Mouse (Mus musculus): ENCODE data around the gene Hist1h3d. TPM values are rescaled to one million over a fixed set of nuclear protein-coding genes. Genes with fewer than 3 reads are reported as not detected.

The Hist1h3d gene
- polyA plus RNA-seq, 1 experiment = 2.8 TPM

GRCm38 (mm10) chr13:23620056-23620732 lies 44.6 kb downstream of the Hist1h3d start:
- no peak for DNase-seq (ENCODE audit: extremely low spot score in 1 of 2, low spot score in 1 of 2)

- peak; percentile 84 to 88 for DNase-seq (ENCODE audit: extremely low spot score in 1 of 2, low spot score in 1 of 2)
Measured at GRCm38 (mm10) chr13:23620733-23621531, 45.4 kb downstream of the Hist1h3d start, which contains the start of gene Hist1h2be. TSS of gene Hist1h2be (minus strand) at chr13:23621124.

- peak; percentile 63 to 79 for DNase-seq (ENCODE audit: extremely low spot score in 1 of 2, low spot score in 1 of 2)
Measured at GRCm38 (mm10) chr13:23621532-23622174, 46.1 kb downstream of the Hist1h3d start.

- DNase-seq (ENCODE audit: extremely low spot score in 1 of 2, low spot score in 1 of 2) = peak; percentile 66 to 89
Measured at GRCm38 (mm10) chr13:23622175-23622671, 46.7 kb downstream of the Hist1h3d start, which contains the start of gene Hist1h1e. TSS of gene Hist1h1e (minus strand) at chr13:23622558.

- DNase-seq (ENCODE audit: extremely low spot score in 1 of 2, low spot score in 1 of 2) = peak in 1 of 2 experiments; percentile 11
Measured at GRCm38 (mm10) chr13:23622861-23623450, 47.4 kb downstream of the Hist1h3d start.

Other genes starting within 250 kb of the Hist1h3d start
- 16.4 and 18.5 TPM in 2 replicates for gene Zfp322a, start 206.6 kb upstream of the Hist1h3d start, polyA plus RNA-seq (2012; rRNA removed)
- 7.6 TPM in 2 replicates for gene Abt1, start 151.9 kb upstream of the Hist1h3d start, polyA plus RNA-seq (2012; rRNA removed)
- gene Btn1a1, start 109.9 kb upstream of the Hist1h3d start, polyA plus RNA-seq (2012; rRNA removed) = 0.06 and 0.13 TPM in 2 replicates
- gene Btn2a2, start 86.9 kb upstream of the Hist1h3d start, polyA plus RNA-seq (2012; rRNA removed) = 0.38 and 0.46 TPM in 2 replicates
- 26.6 and 33.5 TPM in 2 replicates for gene Hist1h4h, start 44.7 kb upstream of the Hist1h3d start, polyA plus RNA-seq (2012; rRNA removed)
- 3.9 and 9.2 TPM in 2 replicates for gene Hist1h2af, start 41.9 kb upstream of the Hist1h3d start, polyA plus RNA-seq (2012; rRNA removed)
- 0.46 and 0.82 TPM in 2 replicates for gene Hist1h3g, start 40.3 kb upstream of the Hist1h3d start, polyA plus RNA-seq (2012; rRNA removed)
- 0.15 and 0.44 TPM in 2 replicates for gene Hist1h2bh, start 32.4 kb upstream of the Hist1h3d start, polyA plus RNA-seq (2012; rRNA removed)
- gene Hist1h3f, start 31.7 kb upstream of the Hist1h3d start, polyA plus RNA-seq (2012; rRNA removed) = 0.22 and 0.59 TPM in 2 replicates
- gene Hist1h4f, start 24.1 kb upstream of the Hist1h3d start, polyA plus RNA-seq (2012; rRNA removed) = 2.8 and 3.7 TPM in 2 replicates
- 0.14 and 0.19 TPM in 2 replicates for gene Hist1h1d, start 22.5 kb upstream of the Hist1h3d start, polyA plus RNA-seq (2012; rRNA removed)
- 2.2 and 3.3 TPM in 2 replicates for gene Hist1h3e, start 13.4 kb upstream of the Hist1h3d start, polyA plus RNA-seq (2012; rRNA removed)
- 0.56 and 1.7 TPM in 2 replicates for gene Hist1h2ae, start 4.5 kb upstream of the Hist1h3d start, polyA plus RNA-seq (2012; rRNA removed)
- 9.7 and 10.4 TPM in 2 replicates for gene Hist1h2bg, start 4.4 kb upstream of the Hist1h3d start, polyA plus RNA-seq (2012; rRNA removed)
- gene Hist1h2bf, start 1.6 kb upstream of the Hist1h3d start, polyA plus RNA-seq (2012; rRNA removed) = 0.80 and 1.6 TPM in 2 replicates
- gene Hist1h2ad, start 1.4 kb upstream of the Hist1h3d start, polyA plus RNA-seq (2012; rRNA removed) = 1.6 and 1.9 TPM in 2 replicates
- gene Hist1h4d, start 5.8 kb downstream of the Hist1h3d start, polyA plus RNA-seq (2012; rRNA removed) = 3.4 and 4.3 TPM in 2 replicates
- 4.3 and 4.7 TPM in 2 replicates for gene Hist1h2be, start 45.4 kb downstream of the Hist1h3d start, polyA plus RNA-seq (2012; rRNA removed)
- gene Hist1h1e, start 46.8 kb downstream of the Hist1h3d start, polyA plus RNA-seq (2012; rRNA removed) = 2.8 and 3.3 TPM in 2 replicates
- 1.7 and 2.1 TPM in 2 replicates for gene Hist1h2ac, start 108.2 kb downstream of the Hist1h3d start, polyA plus RNA-seq (2012; rRNA removed)
- 154 and 172 TPM in 2 replicates for gene Hist1h2bc, start 108.4 kb downstream of the Hist1h3d start, polyA plus RNA-seq (2012; rRNA removed)
- gene Hist1h1t, start 120.1 kb downstream of the Hist1h3d start, polyA plus RNA-seq (2012; rRNA removed) = not detected in 2 replicates
- gene Hist1h4c, start 122.7 kb downstream of the Hist1h3d start, polyA plus RNA-seq (2012; rRNA removed) = 3.1 and 3.3 TPM in 2 replicates
- gene Hfe, start 135.1 kb downstream of the Hist1h3d start, polyA plus RNA-seq (2012; rRNA removed) = 3.8 and 4.4 TPM in 2 replicates
- 40.7 and 52.1 TPM in 2 replicates for gene Hist1h1c, start 163.0 kb downstream of the Hist1h3d start, polyA plus RNA-seq (2012; rRNA removed)
- gene Hist1h3c, start 169.8 kb downstream of the Hist1h3d start, polyA plus RNA-seq (2012; rRNA removed) = 0.24 and 0.46 TPM in 2 replicates
- gene Hist1h2bb, start 171.0 kb downstream of the Hist1h3d start, polyA plus RNA-seq (2012; rRNA removed) = 0.74 and 1.3 TPM in 2 replicates
- gene Hist1h2ab, start 175.4 kb downstream of the Hist1h3d start, polyA plus RNA-seq (2012; rRNA removed) = 0.82 and 2.8 TPM in 2 replicates
- gene Hist1h3b, start 176.5 kb downstream of the Hist1h3d start, polyA plus RNA-seq (2012; rRNA removed) = 0.76 and 1.1 TPM in 2 replicates
- 2.9 and 4.5 TPM in 2 replicates for gene Hist1h4b, start 181.2 kb downstream of the Hist1h3d start, polyA plus RNA-seq (2012; rRNA removed)
- gene Hist1h4a, start 185.5 kb downstream of the Hist1h3d start, polyA plus RNA-seq (2012; rRNA removed) = 3.8 and 4.6 TPM in 2 replicates
- gene Hist1h3a, start 186.6 kb downstream of the Hist1h3d start, polyA plus RNA-seq (2012; rRNA removed) = 0.86 and 1.2 TPM in 2 replicates
- gene Hist1h1a, start 187.9 kb downstream of the Hist1h3d start, polyA plus RNA-seq (2012; rRNA removed) = 0.36 and 0.58 TPM in 2 replicates
- gene Trim38, start 194.2 kb downstream of the Hist1h3d start, polyA plus RNA-seq (2012; rRNA removed) = 0.24 and 0.40 TPM in 2 replicates
- 0.02 and 0.04 TPM in 2 replicates for gene Slc17a2, start 231.2 kb downstream of the Hist1h3d start, polyA plus RNA-seq (2012; rRNA removed)

Data from frontal cortex, adult 2 months (tissue).